Mouse (Mus musculus) neural tube, embryonic 15.5 days (tissue): ENCODE measurements around the gene Lcp1. TPM values are rescaled to one million over a fixed set of nuclear protein-coding genes. Genes with fewer than 3 reads are reported as not detected.
"Not testable (repeated sequence)": the region's sequence is repeated elsewhere in the genome, so short reads cannot be mapped to it uniquely, and the experiment has no call there.

Experiments used
- ATAC-seq: fragments of 200-750 bp; cut with Nextera tagmentation; 2 replicates; pipeline ENCODE4 v1.8.0; 2017; ENCODE audit warnings: mild to moderate bottlenecking, moderate TSS enrichment, moderate library complexity; ENCODE audit not compliant: low FRiP score
- H3K27ac ChIP-seq: fragments of 300-500 bp; sonication (generic); replicated peaks from 2 replicates; pipeline ENCODE4 v1.5.1; 2015; ENCODE audit warnings: mild to moderate bottlenecking, inconsistent platforms
- H3K27me3 ChIP-seq: fragments of 300-500 bp; sonication (generic); replicated peaks from 2 replicates; pipeline ENCODE4 v1.6.1; 2015; ENCODE audit warnings: inconsistent platforms
- H3K36me3 ChIP-seq: fragments of 300-500 bp; sonication (generic); 2 replicates; pipeline ENCODE4 v1.6.1; 2015; ENCODE audit warnings: inconsistent platforms
- H3K4me1 ChIP-seq: fragments of 300-500 bp; sonication (generic); 2 replicates; pipeline ENCODE4 v1.6.1; 2015; ENCODE audit warnings: inconsistent platforms
- H3K4me2 ChIP-seq: fragments of 300-500 bp; sonication (generic); 2 replicates; pipeline ENCODE4 v1.6.1; 2015; ENCODE audit warnings: inconsistent platforms, mild to moderate bottlenecking, moderate library complexity
- H3K4me3 ChIP-seq: fragments of 300-500 bp; sonication (generic); replicated peaks from 2 replicates; pipeline ENCODE4 v1.5.1; 2015; ENCODE audit warnings: mild to moderate bottlenecking, inconsistent platforms
- H3K9ac ChIP-seq: fragments of 300-500 bp; sonication (generic); replicated peaks from 2 replicates; pipeline ENCODE4 v1.6.1; 2015; ENCODE audit warnings: mild to moderate bottlenecking, inconsistent platforms
- H3K9me3 ChIP-seq: fragments of 300-500 bp; sonication (generic); replicated peaks from 2 replicates; pipeline ENCODE4 v1.6.1; 2016; ENCODE audit warnings: inconsistent platforms
- WGBS: fragments of 180-500 bp; shearing (Covaris S2); methylation state at CpG from one replicate; pipeline ENCODE4 v1.1.7; 2015; ENCODE audit warnings: mixed read lengths; 5-methylcytosine and 5-hydroxymethylcytosine counted together
- polyA plus RNA-seq: library from polyadenylated mRNA; unstranded; fragments of >200 nt; fragmentation: Nextera tagmentation; extraction: Ambion mirVana; gene quantifications from 2 replicates; pipeline ENCODE4 v1.2.1, GENCODE M21; 2015

The Lcp1 gene
- 12.4 and 38.7 TPM in 2 replicates for polyA plus RNA-seq

DNA sequence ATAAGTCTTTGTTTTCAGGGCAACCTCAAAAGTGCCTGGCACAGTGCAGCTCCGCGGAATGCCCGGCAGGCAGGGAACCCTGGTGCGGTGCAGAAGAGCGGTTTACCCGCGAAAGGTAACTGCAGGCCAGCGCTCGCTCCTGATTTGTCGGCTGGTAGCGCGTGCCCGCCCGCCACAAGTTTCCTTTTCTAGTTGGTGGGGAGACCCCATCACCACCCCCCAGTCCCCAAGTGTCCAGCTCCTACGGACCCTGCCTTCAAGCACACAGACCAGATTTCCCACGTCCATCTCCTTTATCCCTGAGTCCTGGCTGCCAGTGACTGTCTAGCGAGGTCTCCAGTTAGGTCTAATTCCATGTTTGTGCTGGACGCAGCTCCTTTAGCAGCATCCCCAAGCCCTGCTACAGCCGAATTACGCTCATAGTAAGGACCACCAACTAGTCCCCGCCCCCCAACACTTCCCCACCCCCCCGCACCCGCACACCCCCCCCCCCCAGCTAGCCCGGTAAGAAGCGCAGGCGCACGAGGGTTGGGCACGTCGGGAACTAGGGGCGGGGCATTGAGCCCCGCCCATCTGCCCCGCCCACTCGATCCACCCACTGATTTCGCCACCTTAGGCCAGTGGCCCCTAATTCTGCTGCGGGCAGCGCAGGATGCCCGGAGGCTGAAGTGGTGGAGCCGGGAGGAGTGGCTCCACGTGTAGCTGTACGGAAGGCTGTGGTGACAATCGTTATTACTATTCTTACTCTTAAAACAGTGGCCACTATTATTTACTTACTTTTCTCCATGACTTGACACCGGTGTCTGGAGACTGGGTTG, at the start of gene Lcp1, which contains the start of gene Lrrc63:
Gene Lcp1 (plus strand): TSS at position 601 of the 818 bp plus-strand sequence.
Gene Lrrc63 (minus strand): TSS at position 381 of the 818 bp plus-strand sequence.
- WGBS = under 1% methylated on average over 41 of the region's 42 CpGs
- Histone ChIP-seq H3K9me3 (no peaks in the 10 kb centered on the region), H3K4me2 (peak within 1 kb of the TSS; percentile 90), H3K9ac (peak within 1 kb of the TSS; percentile 57), H3K27ac (peak within 1 kb of the TSS; percentile 67), H3K27me3 (no peaks in the 10 kb centered on the region), H3K36me3 (no peaks in the 10 kb centered on the region), H3K4me1 (peaks cover 3% of the 10 kb centered on the region; the same call in 1 of the 2 replicates), H3K4me3 (peak within 1 kb of the TSS; percentile 64)
- ATAC-seq = peak; percentile 92

DNA sequence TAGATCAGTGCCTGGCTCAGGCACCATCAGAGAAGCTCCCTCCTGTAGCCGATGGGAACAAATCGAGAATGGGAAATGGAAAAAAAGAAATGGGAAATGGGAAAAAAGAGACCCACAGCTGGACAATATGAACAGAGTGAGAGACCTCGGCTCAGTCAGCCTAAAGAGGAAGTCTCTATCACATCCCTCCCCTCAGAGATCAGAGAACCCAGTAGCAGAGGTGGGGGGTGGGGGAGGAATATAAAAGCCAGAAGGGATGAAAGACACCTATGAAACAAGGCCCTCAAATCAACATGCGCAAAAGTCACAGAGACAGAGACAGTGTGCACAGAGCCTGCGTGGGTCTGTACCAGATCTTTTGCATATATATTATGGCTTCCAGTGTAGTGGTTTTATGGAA, 27.9 kb upstream of the Lcp1 start:
- H3K36me3 ChIP-seq = no peaks in the 10 kb centered on the region
- H3K9me3 ChIP-seq = no peaks in the 10 kb centered on the region
- ATAC-seq = no peak
- no peak overlapping the region for H3K27ac ChIP-seq
- H3K4me1 ChIP-seq = no peaks in the 10 kb centered on the region
- WGBS = 94% methylated on average over 5 of the region's 5 CpGs
- no peak overlapping the region for H3K4me3 ChIP-seq
- no peak overlapping the region for H3K4me2 ChIP-seq
- H3K9ac ChIP-seq = no peak overlapping the region
- no peaks in the 10 kb centered on the region for H3K27me3 ChIP-seq

DNA sequence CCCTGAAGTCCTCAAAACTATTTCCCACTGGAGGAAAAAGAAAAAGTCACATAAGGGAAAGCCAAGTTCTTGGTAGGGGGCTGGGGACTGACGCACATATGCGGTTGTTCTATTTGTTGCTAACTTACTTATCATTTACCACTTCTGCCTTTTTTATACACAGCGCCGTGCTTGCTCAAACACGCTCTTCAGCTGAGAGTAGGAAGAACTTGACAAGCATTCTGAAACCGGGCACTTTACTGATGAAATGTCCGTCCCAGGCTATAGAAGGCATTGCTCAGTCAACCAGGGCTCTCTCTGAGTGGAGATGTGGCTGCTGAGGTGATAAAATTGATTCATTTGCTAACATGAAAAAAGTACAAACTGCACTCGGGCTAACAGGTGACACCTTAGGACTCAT, 9.2 kb upstream of the Lcp1 start:
- Histone ChIP-seq H3K4me2 (no peak overlapping the region), H3K9ac (no peak overlapping the region), H3K9me3 (no peaks in the 10 kb centered on the region), H3K36me3 (no peaks in the 10 kb centered on the region), H3K4me3 (no peak overlapping the region), H3K27ac (no peak overlapping the region), H3K4me1 (no peaks in the 10 kb centered on the region), H3K27me3 (no peaks in the 10 kb centered on the region)
- WGBS = 87% methylated on average over 8 of the region's 8 CpGs
- ATAC-seq = no peak

DNA sequence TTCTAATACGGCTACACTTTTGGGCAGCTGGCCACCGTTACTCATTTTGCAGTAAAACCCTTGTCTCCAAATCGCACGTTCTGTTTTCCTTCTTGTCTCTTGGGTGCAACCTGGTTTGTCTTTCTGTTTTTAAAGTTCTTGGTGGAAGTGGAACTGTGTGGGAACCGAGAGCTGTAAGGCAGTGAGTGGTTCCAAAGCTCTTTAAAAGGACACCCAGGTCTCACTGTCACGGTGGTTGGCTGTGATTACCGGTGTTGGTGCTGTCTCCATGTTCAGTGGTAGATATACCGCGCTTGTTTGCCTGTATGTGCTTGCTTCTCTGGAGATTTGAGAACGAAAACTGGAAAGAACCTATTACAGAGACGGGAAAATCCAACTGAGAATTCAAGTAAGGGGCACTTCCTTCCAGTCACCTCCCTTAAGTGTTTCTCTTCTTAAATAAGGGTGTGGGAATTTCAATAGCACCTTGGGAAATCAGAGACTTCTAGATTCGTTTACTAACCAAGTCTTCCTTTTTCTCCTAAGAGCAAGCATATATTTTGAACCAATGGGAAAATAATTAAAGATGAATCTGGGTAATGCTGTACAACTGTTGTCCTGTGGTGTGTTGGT, 529 bp downstream of the Lcp1 start:
- peak; percentile 24; the same call in 1 of the 2 replicates for ATAC-seq
- Histone ChIP-seq H3K4me1 (peaks cover 3% of the 10 kb centered on the region; the same call in 1 of the 2 replicates), H3K36me3 (no peaks in the 10 kb centered on the region), H3K9ac (no peak overlapping the region), H3K9me3 (no peaks in the 10 kb centered on the region), H3K4me2 (peak overlapping the region; percentile 90), H3K4me3 (peak overlapping the region; percentile 64), H3K27ac (no peak overlapping the region), H3K27me3 (no peaks in the 10 kb centered on the region)
- WGBS = 3% methylated on average over 12 of the region's 12 CpGs

DNA sequence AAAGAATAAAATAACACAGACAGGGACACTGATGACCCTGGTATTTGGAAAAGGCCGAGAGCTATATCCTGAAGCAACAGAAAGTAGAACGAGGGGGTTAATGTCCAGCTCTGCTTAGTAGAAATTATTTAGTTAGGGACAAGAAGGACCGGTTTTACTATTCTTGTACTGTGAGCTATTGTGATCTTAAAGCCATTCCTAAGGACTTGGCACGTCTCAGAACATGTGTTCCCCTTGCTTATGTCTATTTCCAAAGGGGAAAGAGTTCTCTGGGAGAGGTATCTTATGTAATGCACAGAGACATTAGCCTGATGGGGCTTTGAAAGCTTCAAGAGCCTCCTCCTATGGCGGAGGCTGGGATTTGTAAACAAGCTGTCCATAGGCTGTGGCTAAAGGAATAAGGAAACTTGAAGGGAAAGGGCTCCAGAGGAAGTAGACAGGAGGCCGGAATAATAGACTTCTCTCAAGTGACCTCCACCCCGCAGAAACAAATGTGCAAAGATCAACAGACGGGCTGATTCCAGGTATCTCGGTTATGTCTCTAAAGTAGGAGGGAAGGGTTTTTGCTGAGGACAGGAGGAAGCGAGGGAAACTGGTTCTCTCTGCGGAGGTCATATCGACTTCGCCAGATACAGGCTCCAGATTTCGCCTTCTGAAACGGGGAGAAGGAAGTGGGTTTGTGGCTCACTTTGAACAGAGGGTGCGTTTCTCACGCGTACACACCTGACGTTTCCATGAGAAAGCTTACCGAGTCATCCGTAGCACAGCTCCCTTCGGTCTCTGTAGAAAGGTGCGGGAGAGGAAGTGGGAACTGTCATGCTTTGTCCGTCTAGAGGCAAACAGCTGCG, 5.4 kb downstream of the Lcp1 start:
- H3K4me1 ChIP-seq = no peaks in the 10 kb centered on the region
- no peak overlapping the region for H3K4me2 ChIP-seq
- H3K9ac ChIP-seq = no peak overlapping the region
- WGBS = 82% methylated on average over 25 of the region's 25 CpGs
- no peaks in the 10 kb centered on the region for H3K27me3 ChIP-seq
- H3K27ac ChIP-seq = no peak overlapping the region
- no peak for ATAC-seq
- H3K36me3 ChIP-seq = no peaks in the 10 kb centered on the region
- H3K9me3 ChIP-seq = no peaks in the 10 kb centered on the region
- H3K4me3 ChIP-seq = no peak overlapping the region

DNA sequence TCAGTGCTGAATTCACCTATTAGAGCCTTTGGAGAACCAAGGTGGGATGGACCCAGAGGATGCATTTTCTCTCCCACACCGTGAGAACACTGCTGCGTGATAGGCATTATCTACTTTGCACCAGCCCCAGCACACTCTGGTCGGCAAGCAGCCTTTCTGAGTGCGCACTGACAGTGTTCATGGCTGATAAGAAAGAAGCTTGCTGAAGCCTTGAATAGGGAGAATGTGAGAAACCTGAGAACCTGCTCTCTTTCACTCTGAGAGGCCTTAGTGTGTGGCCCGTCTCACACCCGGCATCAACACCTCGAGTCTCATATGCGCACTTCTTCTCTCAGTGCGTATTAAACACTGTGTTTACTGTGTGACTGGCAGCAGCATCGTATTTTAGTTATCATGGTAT, 7.6 kb downstream of the Lcp1 start:
- Histone ChIP-seq H3K36me3 (no peaks in the 10 kb centered on the region), H3K27me3 (no peaks in the 10 kb centered on the region), H3K4me1 (no peaks in the 10 kb centered on the region), H3K4me3 (no peak overlapping the region), H3K4me2 (no peak overlapping the region), H3K9me3 (no peaks in the 10 kb centered on the region), H3K27ac (no peak overlapping the region), H3K9ac (no peak overlapping the region)
- WGBS = 84% methylated on average over 10 of the region's 10 CpGs
- ATAC-seq = no peak

DNA sequence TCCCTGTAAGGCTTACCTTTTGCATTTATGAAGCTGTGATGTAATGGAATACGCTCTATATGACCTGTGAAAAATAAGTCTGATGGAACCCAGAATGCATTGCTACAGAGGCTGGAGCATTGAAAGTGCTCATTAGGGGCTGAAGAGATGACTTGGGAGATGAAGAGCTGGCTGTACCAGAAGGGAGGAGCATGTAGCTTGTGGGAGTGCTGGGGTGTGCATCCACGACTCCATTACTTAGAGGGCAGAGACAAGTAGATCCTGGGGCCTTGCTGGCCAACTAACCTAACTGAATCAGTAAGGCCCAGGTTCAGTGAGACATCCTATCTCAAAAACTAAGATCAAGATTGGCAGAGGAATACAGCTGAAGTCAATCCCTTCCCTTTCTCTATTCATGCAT, 8.3 kb downstream of the Lcp1 start:
- Histone ChIP-seq H3K9ac (no peak overlapping the region), H3K27me3 (no peaks in the 10 kb centered on the region), H3K4me1 (no peaks in the 10 kb centered on the region), H3K9me3 (no peaks in the 10 kb centered on the region), H3K36me3 (no peaks in the 10 kb centered on the region), H3K4me3 (no peak overlapping the region), H3K27ac (no peak overlapping the region), H3K4me2 (no peak overlapping the region)
- ATAC-seq = no peak
- WGBS = 98% methylated on average over 2 of the region's 2 CpGs

DNA sequence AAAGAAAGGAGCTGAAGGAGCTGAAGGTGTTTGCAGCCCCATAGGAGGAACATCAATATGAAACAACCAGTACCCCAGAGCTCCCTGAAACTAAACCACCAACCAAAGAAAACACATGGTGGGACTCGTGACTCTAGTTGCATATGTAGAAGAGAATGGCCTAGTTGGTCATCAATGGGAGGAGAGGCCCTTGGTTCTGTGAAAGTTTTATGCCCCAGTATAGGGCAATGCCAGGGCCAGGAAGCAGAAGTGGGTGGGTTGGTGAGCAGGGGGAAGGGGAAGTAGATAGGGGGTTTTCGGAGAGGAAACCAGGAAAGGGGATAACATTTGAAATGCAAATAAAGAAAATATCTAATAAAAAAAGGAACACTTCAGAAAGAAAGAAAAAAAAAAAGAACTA, 16.8 kb downstream of the Lcp1 start:
- not testable (repeated sequence) for H3K4me1 ChIP-seq, H3K9ac ChIP-seq, H3K27ac ChIP-seq, H3K4me2 ChIP-seq, H3K9me3 ChIP-seq, ATAC-seq, H3K36me3 ChIP-seq, H3K4me3 ChIP-seq, H3K27me3 ChIP-seq
- 83% methylated on average over 2 of the region's 2 CpGs for WGBS

DNA sequence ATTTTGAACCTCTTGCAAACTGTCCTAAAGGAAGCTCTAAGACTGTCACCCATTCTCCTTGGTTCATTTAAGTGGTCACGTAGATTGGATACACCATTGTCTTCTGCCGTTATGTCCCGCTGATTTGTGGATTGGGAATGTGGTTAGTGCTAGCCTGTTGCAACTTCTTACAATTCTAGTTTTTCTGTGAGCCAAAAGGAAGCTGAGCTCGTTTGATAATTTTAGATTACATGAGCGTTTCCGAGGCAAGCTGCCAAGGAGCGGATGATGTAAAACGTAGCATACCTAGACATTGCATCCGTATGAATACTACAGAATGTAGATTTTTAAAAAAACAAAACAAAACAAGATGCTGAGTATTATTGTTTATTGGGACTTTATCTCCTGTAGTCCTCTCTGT, 17.3 kb downstream of the Lcp1 start:
- Histone ChIP-seq H3K4me3 (no peak overlapping the region), H3K4me1 (no peaks in the 10 kb centered on the region), H3K9me3 (no peaks in the 10 kb centered on the region), H3K27me3 (no peaks in the 10 kb centered on the region), H3K36me3 (no peaks in the 10 kb centered on the region), H3K4me2 (no peak overlapping the region), H3K27ac (no peak overlapping the region), H3K9ac (no peak overlapping the region)
- 78% methylated on average over 9 of the region's 9 CpGs for WGBS
- ATAC-seq = no peak

DNA sequence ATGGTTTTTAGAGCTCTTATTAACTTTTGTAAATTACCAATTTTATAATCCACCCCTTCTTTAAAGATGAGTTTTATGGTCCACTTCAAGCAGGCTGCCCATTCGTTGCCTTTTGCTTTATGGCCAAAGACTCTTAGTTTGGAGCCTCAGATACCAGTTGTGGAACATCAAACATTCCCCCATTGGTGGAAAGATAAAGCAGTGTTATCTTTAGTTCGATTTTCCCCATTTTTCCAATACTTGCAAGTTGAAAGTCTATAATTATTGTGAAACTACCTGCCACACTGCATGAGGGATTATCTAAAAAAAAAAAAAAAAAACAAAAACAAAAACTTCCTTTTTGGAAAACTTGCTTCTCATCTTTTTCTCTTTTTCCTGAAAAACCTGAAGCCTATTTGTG, 19.8 kb downstream of the Lcp1 start:
- H3K4me3 ChIP-seq = no peak overlapping the region
- no peaks in the 10 kb centered on the region for H3K36me3 ChIP-seq
- H3K4me1 ChIP-seq = no peaks in the 10 kb centered on the region
- no peak for ATAC-seq
- no peaks in the 10 kb centered on the region for H3K9me3 ChIP-seq
- H3K27me3 ChIP-seq = no peaks in the 10 kb centered on the region
- no peak overlapping the region for H3K4me2 ChIP-seq
- 68% methylated on average over 2 of the region's 2 CpGs for WGBS
- no peak overlapping the region for H3K27ac ChIP-seq
- no peak overlapping the region for H3K9ac ChIP-seq

DNA sequence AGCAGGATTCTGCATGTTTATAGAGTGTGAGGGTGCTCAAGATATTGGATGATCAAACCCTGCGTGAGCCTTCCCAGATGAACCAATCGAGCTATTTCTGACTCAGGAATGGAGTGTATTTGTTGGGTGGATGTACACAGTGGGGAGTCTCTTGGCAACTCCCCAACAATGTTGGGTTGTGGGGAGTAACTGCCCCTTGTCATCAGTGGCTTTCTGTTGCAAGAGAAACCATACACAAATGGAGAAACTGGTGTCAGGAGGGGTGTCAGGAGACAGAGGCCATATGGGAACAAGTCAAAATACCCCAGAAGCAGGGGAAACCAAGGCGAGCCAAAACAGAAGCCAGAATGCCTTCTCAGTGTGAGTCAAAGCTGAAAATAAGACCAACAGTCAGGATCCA, 20.2 kb downstream of the Lcp1 start:
- H3K4me3 ChIP-seq = no peak overlapping the region
- H3K27me3 ChIP-seq = no peaks in the 10 kb centered on the region
- H3K36me3 ChIP-seq = no peaks in the 10 kb centered on the region
- no peaks in the 10 kb centered on the region for H3K9me3 ChIP-seq
- no peak for ATAC-seq
- no peak overlapping the region for H3K27ac ChIP-seq
- H3K4me2 ChIP-seq = no peak overlapping the region
- no peaks in the 10 kb centered on the region for H3K4me1 ChIP-seq
- 82% methylated on average over 3 of the region's 3 CpGs for WGBS
- H3K9ac ChIP-seq = no peak overlapping the region
